Mouse (Mus musculus) cortical plate, adult 2 months (tissue): Measurements from ENCODE around the gene Dbn1.

Source experiments
- CTCF ChIP-seq: fragments of 200-500 bp; IDR thresholded peaks from 2 replicates; pipeline ENCODE4 v1.5.1; 2011; ENCODE audit warnings: mild to moderate bottlenecking, control low read depth, low read length; ENCODE audit not compliant: insufficient read depth; ENCODE audit errors: extremely low read depth
- POLR2A ChIP-seq: fragments of 200-500 bp; IDR thresholded peaks from 2 replicates; pipeline ENCODE4 v1.6.1; 2011; ENCODE audit warnings: mild to moderate bottlenecking, low read length, control low read depth; ENCODE audit not compliant: insufficient read depth; ENCODE audit errors: extremely low read depth

DNA sequence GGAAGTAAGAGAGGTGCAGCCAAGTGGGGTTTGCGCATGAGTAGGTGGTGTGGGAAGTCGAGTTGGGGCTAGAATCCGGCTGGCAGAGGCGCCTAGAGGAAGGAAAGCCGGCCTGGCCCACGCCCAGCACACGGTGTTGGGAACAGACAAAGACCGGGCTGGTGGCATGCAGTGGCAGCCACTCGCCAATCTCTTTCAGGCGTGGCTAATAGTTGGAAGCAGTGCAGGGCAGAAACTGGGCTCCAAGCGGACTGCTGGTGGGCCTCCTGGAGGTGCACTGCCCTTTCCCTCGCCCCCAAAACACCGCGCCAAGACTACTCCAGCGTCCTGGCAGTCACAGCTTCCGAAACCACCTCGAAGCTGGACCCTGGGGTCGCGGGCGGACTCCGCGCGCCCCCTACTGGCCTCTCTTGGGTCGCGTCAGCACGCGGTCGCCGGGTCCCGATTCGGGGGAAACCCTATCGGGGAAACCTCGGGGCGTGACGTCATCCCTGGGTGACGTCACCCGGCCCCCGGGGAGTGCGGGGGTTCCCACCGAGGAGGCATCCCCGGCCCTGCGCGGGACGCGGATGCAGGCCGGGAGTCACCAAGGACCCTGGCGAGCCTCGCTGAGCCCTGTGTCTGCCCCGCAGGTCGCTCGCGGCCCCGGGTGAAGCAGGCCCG lies 16.6 kb downstream of the Dbn1 start:
- TF ChIP-seq CTCF (peak; percentile 44), POLR2A (no peak)
